11 mouse cellular contexts compared by ENCODE assay signal in genomic region chr9:58196141-58196540, GRCm38 (mm10). TPM values are rescaled to one million over a fixed set of nuclear protein-coding genes. Genes with fewer than 3 reads are reported as not detected.
DNase-seq lines count a peak whose midpoint lies in the region; ATAC-seq and TF ChIP-seq lines count a peak whose summit lies in the region.
"Had no signal": no experiment of that assay in that cellular context is flagged by ENCODE, and none has a peak within 500 bp of the region (broad histone marks: within the 10 kb centered on the region; RNA-seq: fewer than 3 reads in every experiment).

No protein-coding gene starts in this region.

- H3K27me3 ChIP-seq in intestine, embryonic 15.5 days (replicated peaks): peaks cover 65% of the 10 kb centered on the region
- peaks cover 61% of the 10 kb centered on the region for H3K27me3 ChIP-seq in intestine, postnatal 0 days (replicated peaks; ENCODE audit: control insufficient read depth, insufficient read depth, low read length)
- peaks cover 83% of the 10 kb centered on the region for H3K27me3 ChIP-seq in embryonic facial prominence, embryonic 10.5 days (replicated peaks; ENCODE audit: low read depth, poor library complexity, severe bottlenecking)
- no peaks in the 10 kb centered on the region; the same call in 1 of the 2 replicates for H3K27me3 ChIP-seq in forebrain, postnatal 0 days (ENCODE audit: insufficient read depth, low read length)
- peaks cover 64% of the 10 kb centered on the region for H3K27me3 ChIP-seq in midbrain, embryonic 11.5 days (ENCODE audit: control insufficient read depth, insufficient read depth, low read length)

- no peak for ATAC-seq in intestine, embryonic 15.5 days
- ATAC-seq in intestine, postnatal 0 days: no peak
- ATAC-seq in forebrain, postnatal 0 days: no peak
- no peak for ATAC-seq in midbrain, embryonic 11.5 days (ENCODE audit: low FRiP score)
- ATAC-seq in megakaryocyte progenitor cell, adult 5-6 weeks (replicated peaks; ENCODE audit: poor library complexity): no peak

- H3K9me3 ChIP-seq in intestine, embryonic 15.5 days: no peaks in the 10 kb centered on the region
- H3K9me3 ChIP-seq in intestine, postnatal 0 days (ENCODE audit: control insufficient read depth): no peaks in the 10 kb centered on the region
- no peaks in the 10 kb centered on the region for H3K9me3 ChIP-seq in embryonic facial prominence, embryonic 10.5 days
- H3K9me3 ChIP-seq in forebrain, postnatal 0 days (ENCODE audit: low read length): no peaks in the 10 kb centered on the region
- H3K9me3 ChIP-seq in midbrain, embryonic 11.5 days (ENCODE audit: control insufficient read depth, low read length): no peaks in the 10 kb centered on the region

- no peak overlapping the region; the same call in 1 of the 2 replicates for H3K4me3 ChIP-seq in intestine, embryonic 15.5 days (replicated peaks)
- no peak overlapping the region for H3K4me3 ChIP-seq in intestine, postnatal 0 days (ENCODE audit: low read depth, low read length)
- H3K4me3 ChIP-seq in embryonic facial prominence, embryonic 10.5 days: peak overlapping the region; percentile 50
- peak overlapping the region; percentile 52 for H3K4me3 ChIP-seq in forebrain, postnatal 0 days (ENCODE audit: low read depth, low read length)
- peak overlapping the region; percentile 23; the same call in 1 of the 2 replicates for H3K4me3 ChIP-seq in midbrain, embryonic 11.5 days (ENCODE audit: low read depth, low read length)

- WGBS in intestine, embryonic 15.5 days: 7% methylated on average over 13 of the region's 14 CpGs
- 9% methylated on average over 14 of the region's 14 CpGs for WGBS in intestine, postnatal 0 days
- 1% methylated on average over 14 of the region's 14 CpGs for WGBS in embryonic facial prominence, embryonic 10.5 days
- WGBS in forebrain, postnatal 0 days: 7% methylated on average over 14 of the region's 14 CpGs
- 3% methylated on average over 14 of the region's 14 CpGs for WGBS in midbrain, embryonic 11.5 days

- H3K4me2 ChIP-seq in intestine, embryonic 15.5 days (replicated peaks): peak overlapping the region; percentile 20; the same call in 1 of the 2 replicates
- H3K4me2 ChIP-seq in intestine, postnatal 0 days (replicated peaks; ENCODE audit: low read depth): no peak overlapping the region
- H3K4me2 ChIP-seq in forebrain, postnatal 0 days (ENCODE audit: low read depth): peak overlapping the region; percentile 65
- H3K4me2 ChIP-seq in midbrain, embryonic 11.5 days: peak overlapping the region; percentile 35

- H3K9ac ChIP-seq in intestine, embryonic 15.5 days: no peak overlapping the region
- H3K9ac ChIP-seq in intestine, postnatal 0 days (ENCODE audit: low read depth, low read length): no peak overlapping the region
- H3K9ac ChIP-seq in forebrain, postnatal 0 days: peak overlapping the region; percentile 68
- no peak overlapping the region for H3K9ac ChIP-seq in midbrain, embryonic 11.5 days (ENCODE audit: low read length)

- DNase-seq in embryonic facial prominence, embryonic 10.5 days (ENCODE audit: low spot score): peak; percentile 43
- DNase-seq in forebrain, postnatal 0 days: no peak
- DNase-seq in midbrain, embryonic 11.5 days (ENCODE audit: low spot score, missing footprints): peak; percentile 92
- no peak for DNase-seq in cerebellum, adult 11 months
- DNase-seq in embryo, embryonic 11 days: no peak
- DNase-seq: kidney, postnatal 10 days had no signal

- no peak for TF ChIP-seq CTCF in intestine, postnatal 0 days (IDR thresholded peaks at IDR 0.05; ENCODE audit: low read depth)
- no peak for TF ChIP-seq CTCF in forebrain, postnatal 0 days (IDR thresholded peaks at IDR 0.05; ENCODE audit: low read depth)

- H3K4me1 ChIP-seq in intestine, embryonic 15.5 days (replicated peaks): peaks cover 33% of the 10 kb centered on the region
- no peaks in the 10 kb centered on the region for H3K4me1 ChIP-seq in intestine, postnatal 0 days (replicated peaks; ENCODE audit: control insufficient read depth, insufficient read depth, low read length)
- peaks cover 78% of the 10 kb centered on the region for H3K4me1 ChIP-seq in embryonic facial prominence, embryonic 10.5 days
- H3K4me1 ChIP-seq in forebrain, postnatal 0 days (ENCODE audit: insufficient read depth): peaks cover 9% of the 10 kb centered on the region; the same call in 1 of the 2 replicates
- peaks cover 20% of the 10 kb centered on the region for H3K4me1 ChIP-seq in midbrain, embryonic 11.5 days (ENCODE audit: control insufficient read depth, insufficient read depth, low read length)

- H3K27ac ChIP-seq in intestine, embryonic 15.5 days: no peak overlapping the region
- H3K27ac ChIP-seq in intestine, postnatal 0 days (ENCODE audit: low read depth, low read length): no peak overlapping the region
- no peak overlapping the region; the same call in 1 of the 2 replicates for H3K27ac ChIP-seq in embryonic facial prominence, embryonic 10.5 days (replicated peaks)
- H3K27ac ChIP-seq in forebrain, postnatal 0 days (ENCODE audit: low read depth, low read length): peak overlapping the region; percentile 95
- H3K27ac ChIP-seq in midbrain, embryonic 11.5 days (ENCODE audit: low read depth, low read length): no peak overlapping the region

- no peaks in the 10 kb centered on the region for H3K36me3 ChIP-seq in intestine, embryonic 15.5 days
- H3K36me3 ChIP-seq in intestine, postnatal 0 days (ENCODE audit: control insufficient read depth, insufficient read depth): no peaks in the 10 kb centered on the region
- H3K36me3 ChIP-seq in embryonic facial prominence, embryonic 10.5 days (replicated peaks): no peaks in the 10 kb centered on the region
- peaks cover 2% of the 10 kb centered on the region; the same call in 1 of the 2 replicates for H3K36me3 ChIP-seq in forebrain, postnatal 0 days (ENCODE audit: insufficient read depth)
- H3K36me3 ChIP-seq in midbrain, embryonic 11.5 days (ENCODE audit: control insufficient read depth, insufficient read depth, low read length): no peaks in the 10 kb centered on the region
- H3K36me3 ChIP-seq: G1E had no signal

RNA-seq across cellular contexts. Expression of gene Islr, which starts 8.0 kb away (rescaled TPM):
- 83.4 and 84.8 TPM in 2 replicates for polyA plus RNA-seq in intestine, embryonic 15.5 days (2015; fragmentation: Nextera tagmentation; extraction: Ambion mirVana)
- polyA plus RNA-seq in intestine, postnatal 0 days (2015; fragmentation: Nextera tagmentation; extraction: Ambion mirVana): 26.9 and 29.6 TPM in 2 replicates
- 13.8 and 18.2 TPM in 2 replicates for polyA plus RNA-seq in embryonic facial prominence, embryonic 10.5 days (2016; fragmentation: Nextera tagmentation; extraction: Ambion mirVana)
- total RNA-seq in forebrain, postnatal 0 days (2014; rRNA removed): 31.0 and 45.8 TPM in 2 replicates
- polyA plus RNA-seq in forebrain, postnatal 0 days (2015; fragmentation: Nextera tagmentation; extraction: Ambion mirVana): 27.4 and 32.2 TPM in 2 replicates
- 13.0 and 13.9 TPM in 2 replicates for polyA plus RNA-seq in midbrain, embryonic 11.5 days (2014; fragmentation: Nextera tagmentation; extraction: Ambion mirVana)
- total RNA-seq in megakaryocyte progenitor cell, adult 5-6 weeks (2015): 0.07 TPM in 1 of 2 replicates, not detected in the other
- total RNA-seq in megakaryocyte progenitor cell, adult 5-6 weeks (2017): 0.81 TPM in 1 of 2 replicates, not detected in the other
- polyA plus RNA-seq: G1E had no signal

RNA-seq across cellular contexts. Expression of gene Islr2, which starts 8.0 kb away (rescaled TPM):
- polyA plus RNA-seq in intestine, embryonic 15.5 days (2015; fragmentation: Nextera tagmentation; extraction: Ambion mirVana): 1.3 and 1.4 TPM in 2 replicates
- polyA plus RNA-seq in intestine, postnatal 0 days (2015; fragmentation: Nextera tagmentation; extraction: Ambion mirVana): 0.27 and 0.35 TPM in 2 replicates
- polyA plus RNA-seq in embryonic facial prominence, embryonic 10.5 days (2016; fragmentation: Nextera tagmentation; extraction: Ambion mirVana): 1.5 and 2.2 TPM in 2 replicates
- total RNA-seq in forebrain, postnatal 0 days (2014; rRNA removed): 612 and 779 TPM in 2 replicates
- 54.0 and 58.3 TPM in 2 replicates for polyA plus RNA-seq in forebrain, postnatal 0 days (2015; fragmentation: Nextera tagmentation; extraction: Ambion mirVana)
- polyA plus RNA-seq in midbrain, embryonic 11.5 days (2014; fragmentation: Nextera tagmentation; extraction: Ambion mirVana): 18.7 and 19.6 TPM in 2 replicates
- total RNA-seq in megakaryocyte progenitor cell, adult 5-6 weeks (2015): not detected in 2 replicates
- total RNA-seq in megakaryocyte progenitor cell, adult 5-6 weeks (2017): not detected in 2 replicates
- polyA plus RNA-seq: liver, embryonic 16.5 days had no signal

RNA-seq across cellular contexts. Expression of gene Pml, which starts 53.4 kb away (rescaled TPM):
- 13.2 and 15.6 TPM in 2 replicates for polyA plus RNA-seq in intestine, embryonic 15.5 days (2015; fragmentation: Nextera tagmentation; extraction: Ambion mirVana)
- 5.3 and 7.1 TPM in 2 replicates for polyA plus RNA-seq in intestine, postnatal 0 days (2015; fragmentation: Nextera tagmentation; extraction: Ambion mirVana)
- polyA plus RNA-seq in embryonic facial prominence, embryonic 10.5 days (2016; fragmentation: Nextera tagmentation; extraction: Ambion mirVana): 17.2 and 17.6 TPM in 2 replicates
- 3.4 and 4.8 TPM in 2 replicates for total RNA-seq in forebrain, postnatal 0 days (2014; rRNA removed)
- 2.6 and 3.7 TPM in 2 replicates for polyA plus RNA-seq in forebrain, postnatal 0 days (2015; fragmentation: Nextera tagmentation; extraction: Ambion mirVana)
- 8.7 and 10.1 TPM in 2 replicates for polyA plus RNA-seq in midbrain, embryonic 11.5 days (2014; fragmentation: Nextera tagmentation; extraction: Ambion mirVana)
- 32.6 and 41.2 TPM in 2 replicates for total RNA-seq in megakaryocyte progenitor cell, adult 5-6 weeks (2015)
- 13.2 and 14.5 TPM in 2 replicates for total RNA-seq in megakaryocyte progenitor cell, adult 5-6 weeks (2017)

RNA-seq across cellular contexts. Expression of gene Stoml1, which starts 56.8 kb away (rescaled TPM):
- polyA plus RNA-seq in intestine, embryonic 15.5 days (2015; fragmentation: Nextera tagmentation; extraction: Ambion mirVana): 21.3 and 21.4 TPM in 2 replicates
- polyA plus RNA-seq in intestine, postnatal 0 days (2015; fragmentation: Nextera tagmentation; extraction: Ambion mirVana): 15.0 and 15.9 TPM in 2 replicates
- 28.4 and 30.2 TPM in 2 replicates for polyA plus RNA-seq in embryonic facial prominence, embryonic 10.5 days (2016; fragmentation: Nextera tagmentation; extraction: Ambion mirVana)
- total RNA-seq in forebrain, postnatal 0 days (2014; rRNA removed): 148 and 149 TPM in 2 replicates
- 142 and 144 TPM in 2 replicates for polyA plus RNA-seq in forebrain, postnatal 0 days (2015; fragmentation: Nextera tagmentation; extraction: Ambion mirVana)
- polyA plus RNA-seq in midbrain, embryonic 11.5 days (2014; fragmentation: Nextera tagmentation; extraction: Ambion mirVana): 27.6 and 29.7 TPM in 2 replicates
- total RNA-seq in megakaryocyte progenitor cell, adult 5-6 weeks (2015): 1.9 and 6.7 TPM in 2 replicates
- 7.3 and 7.9 TPM in 2 replicates for total RNA-seq in megakaryocyte progenitor cell, adult 5-6 weeks (2017)

Comparison
In these comparisons a context has a peak if more than half of its experiments do, and no peak if none do; other contexts are left out.
1. H3K4me3 ChIP-seq: peak in embryonic facial prominence, embryonic 10.5 days (single experiment), forebrain, postnatal 0 days (single experiment) and midbrain, embryonic 11.5 days (single experiment); none in intestine, embryonic 15.5 days (single experiment) and intestine, postnatal 0 days (single experiment).
2. DNase-seq: peak in embryonic facial prominence, embryonic 10.5 days (single experiment) and midbrain, embryonic 11.5 days (single experiment); none in forebrain, postnatal 0 days (single experiment), cerebellum, adult 11 months (single experiment) and embryo, embryonic 11 days (single experiment).